Mouse (Mus musculus) liver, embryonic 14.5 days (tissue): Measurements from ENCODE around the gene Tns4.

ENCODE experiments used
- CTCF ChIP-seq: IDR thresholded peaks from 2 replicates; pipeline ENCODE4 v1.5.1; 2016; ENCODE audit warnings: antibody characterized with exemption, low read depth, control low read depth
- EP300 ChIP-seq: IDR thresholded peaks from 2 replicates; pipeline ENCODE4 v1.6.1; 2016; ENCODE audit warnings: antibody characterized with exemption, low read depth

- TF ChIP-seq CTCF (peak; percentile 31; the same call in 1 of the 2 replicates), EP300 (no peak)
Measured at GRCm38 (mm10) chr11:99118420-99118819, 29.3 kb upstream of the Tns4 start.
